Mouse (Mus musculus): ENCODE measurements around the gene Iffo2.
A peak's percentile ranks its signal among the peaks of the same experiment; 100 is the strongest.

Gene Iffo2

DNA sequence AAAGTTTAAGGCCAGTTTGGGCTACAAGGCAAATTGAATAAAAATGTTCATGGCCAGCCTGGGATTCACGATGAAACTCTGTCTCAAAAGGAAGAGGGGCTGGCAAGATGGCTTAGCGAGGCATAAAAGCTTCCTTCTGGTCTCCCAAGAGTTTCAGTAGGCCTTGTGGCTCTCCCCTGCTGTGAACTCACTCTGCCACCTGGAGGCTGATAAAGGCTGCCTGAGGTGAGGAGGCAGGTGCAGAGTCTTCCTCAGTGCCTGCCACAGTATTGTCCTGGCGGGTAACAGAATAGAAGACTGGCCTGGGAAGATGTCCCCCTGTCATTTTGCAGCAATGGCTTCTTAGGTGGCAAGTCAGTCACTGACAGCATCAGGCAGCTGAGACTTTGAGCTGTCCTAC is 52.6 kb downstream of the Iffo2 start:
- no peak for DNase-seq

DNA sequence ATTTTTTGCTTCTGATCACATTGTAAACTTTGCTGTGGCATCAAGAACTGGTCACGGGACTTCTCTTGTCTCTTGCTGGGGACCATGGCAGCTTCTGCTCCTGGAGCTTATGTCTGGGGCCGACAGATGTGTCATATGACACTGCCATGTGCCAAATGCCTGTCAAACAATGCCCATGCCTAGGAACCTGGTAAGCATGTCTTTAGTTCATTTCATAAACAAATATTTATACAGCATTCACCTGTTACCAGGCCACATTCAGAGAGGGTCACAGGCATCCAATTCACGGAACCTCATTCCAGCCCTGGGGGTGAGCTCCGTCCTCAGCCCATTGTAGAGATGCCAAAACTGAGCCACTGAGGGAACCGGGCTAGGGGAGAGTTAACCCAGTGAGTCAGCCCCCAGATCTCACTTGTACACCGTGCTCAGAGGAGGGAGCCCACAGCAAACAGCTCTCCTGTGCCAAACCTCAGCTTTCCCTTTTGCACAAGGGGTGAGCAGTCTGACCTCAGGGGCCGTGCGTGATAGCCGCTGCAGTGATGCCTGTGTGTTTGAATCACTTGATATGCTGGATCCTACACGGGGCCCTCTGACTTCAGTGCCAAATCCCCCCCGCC is 53.4 kb downstream of the Iffo2 start:
- DNase-seq = no peak

- no peak for DNase-seq
These were observed 54.4 kb downstream of the Iffo2 start for GRCm38 (mm10) chr4:139584704-139585103.

- DNase-seq = no peak
These were observed 55.4 kb downstream of the Iffo2 start for GRCm38 (mm10) chr4:139585713-139586112.

GRCm38 (mm10) chr4:139587370-139587769 is 57.0 kb downstream of the Iffo2 start:
- DNase-seq = no peak

GRCm38 (mm10) chr4:139587773-139588172 is 57.4 kb downstream of the Iffo2 start:
- no peak for DNase-seq

GRCm38 (mm10) chr4:139589351-139590027 is 59.1 kb downstream of the Iffo2 start:
- DNase-seq = no peak

DNA sequence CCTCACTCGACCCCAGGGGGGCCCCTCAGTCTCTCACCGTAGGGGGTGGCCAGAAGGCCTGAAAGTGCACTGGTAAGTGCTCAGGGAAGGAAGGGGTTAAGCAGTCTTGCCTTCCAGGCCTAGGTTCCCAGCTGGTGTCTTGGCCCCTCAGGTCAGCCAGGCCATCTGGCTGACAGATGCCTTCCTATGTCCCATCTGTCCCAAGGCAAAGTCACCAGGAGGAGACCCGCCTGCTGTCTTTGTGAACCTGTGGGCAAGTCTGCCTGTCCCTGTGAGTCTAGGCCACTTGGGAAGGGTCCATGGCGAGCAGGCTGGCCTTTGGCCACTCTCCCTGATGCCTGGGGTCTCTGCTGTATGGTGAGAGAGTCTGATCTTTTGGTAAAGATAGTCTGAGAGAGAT is 60.1 kb downstream of the Iffo2 start:
- no peak for DNase-seq

DNA sequence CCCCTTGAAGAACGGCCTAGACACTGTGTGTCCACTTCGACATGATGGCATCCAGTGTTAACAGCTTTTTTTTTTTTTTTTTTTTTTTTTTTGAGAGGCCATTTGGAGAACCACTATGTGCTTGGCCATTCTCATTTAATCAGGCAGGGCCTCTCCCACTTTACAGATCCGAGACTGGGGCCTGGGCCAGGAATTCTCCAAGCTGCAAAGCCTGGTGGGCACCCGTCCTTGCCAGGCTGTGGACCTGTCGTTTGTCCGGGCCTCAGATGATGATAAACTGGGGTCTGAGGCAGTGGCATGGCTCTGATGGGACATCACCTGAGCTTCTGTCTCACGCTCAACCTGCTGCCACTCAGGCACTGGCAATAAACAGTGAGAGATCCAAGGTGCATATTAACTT is 62.5 kb downstream of the Iffo2 start:
- DNase-seq = no peak

GRCm38 (mm10) chr4:139593383-139593782 is 63.0 kb downstream of the Iffo2 start:
- DNase-seq = no peak

DNA sequence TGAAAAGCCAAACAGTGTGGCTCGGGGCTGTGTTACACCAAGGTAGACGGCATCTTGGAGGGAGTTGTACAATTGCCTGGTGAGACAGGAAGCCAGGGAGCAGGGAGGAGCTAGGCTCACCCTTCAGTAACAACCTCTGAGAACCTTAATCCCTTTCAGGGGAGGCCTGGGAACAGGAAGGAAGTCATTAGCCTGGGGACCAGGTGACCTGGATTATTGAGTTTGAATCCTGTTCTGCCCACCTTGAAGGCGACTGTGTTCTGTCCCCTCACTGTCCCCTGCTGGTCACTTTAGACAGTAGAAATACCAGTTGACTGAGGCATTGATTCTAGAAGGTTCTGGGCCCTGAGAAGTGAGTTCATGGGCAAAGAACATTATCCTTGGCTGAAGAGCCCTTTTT is 63.7 kb downstream of the Iffo2 start:
- DNase-seq = no peak

GRCm38 (mm10) chr4:139596715-139597114 is 66.4 kb downstream of the Iffo2 start:
- no peak for DNase-seq

DNA sequence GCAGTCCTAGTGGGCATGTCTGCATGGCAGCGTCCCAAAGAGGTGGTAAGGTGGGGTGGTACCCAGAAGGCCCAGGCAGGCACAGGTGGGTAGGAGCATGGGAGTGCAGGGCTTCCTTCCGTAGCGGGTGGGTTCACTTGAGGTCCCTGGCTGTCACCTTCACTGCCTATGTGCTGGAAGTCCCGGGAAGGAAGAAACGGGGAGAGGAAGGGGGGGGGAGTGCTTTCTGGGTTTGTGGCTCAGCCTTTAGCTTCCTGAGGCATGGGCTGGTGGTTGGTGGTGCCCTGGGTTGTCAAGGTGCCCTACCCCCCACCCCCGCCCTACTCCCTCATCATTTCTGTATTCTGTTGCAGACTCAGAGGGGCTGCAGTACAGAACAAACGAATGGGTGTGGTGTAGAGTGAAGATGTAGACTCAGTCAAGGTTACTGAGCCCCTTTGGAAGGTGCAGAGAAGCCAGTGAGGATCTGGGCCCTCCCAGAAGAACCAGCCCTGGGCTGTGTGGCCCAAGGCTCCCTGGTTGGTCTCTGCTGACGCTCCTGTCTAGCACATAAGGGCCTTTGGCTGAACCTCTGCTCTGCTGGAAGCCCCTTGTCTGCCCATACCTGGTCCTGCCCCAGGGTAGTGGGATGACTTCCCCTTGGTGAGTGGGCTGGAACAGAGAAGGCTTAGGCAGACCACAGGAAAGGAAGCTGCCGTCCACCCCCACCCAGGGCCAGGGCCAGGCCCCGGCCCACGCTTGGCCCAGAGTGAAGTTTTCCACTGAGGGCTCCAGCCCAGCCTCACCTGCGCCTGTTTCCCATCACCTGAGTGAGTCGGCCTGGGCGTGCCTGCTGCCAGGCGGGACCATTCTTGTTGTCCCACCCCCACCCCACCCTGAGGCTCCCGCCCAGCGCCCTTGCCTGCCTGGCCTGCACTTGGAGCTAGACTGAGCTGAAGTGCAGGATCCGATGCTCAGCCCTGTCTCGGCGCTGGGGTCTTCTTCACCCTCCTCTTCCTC is 67.2 kb downstream of the Iffo2 start:
- no peak for DNase-seq

- no peak for DNase-seq
These were observed 68.0 kb downstream of the Iffo2 start for GRCm38 (mm10) chr4:139598356-139598755.

GRCm38 (mm10) chr4:139598950-139599518 is 68.7 kb downstream of the Iffo2 start:
- peak; percentile 47 for DNase-seq

DNA sequence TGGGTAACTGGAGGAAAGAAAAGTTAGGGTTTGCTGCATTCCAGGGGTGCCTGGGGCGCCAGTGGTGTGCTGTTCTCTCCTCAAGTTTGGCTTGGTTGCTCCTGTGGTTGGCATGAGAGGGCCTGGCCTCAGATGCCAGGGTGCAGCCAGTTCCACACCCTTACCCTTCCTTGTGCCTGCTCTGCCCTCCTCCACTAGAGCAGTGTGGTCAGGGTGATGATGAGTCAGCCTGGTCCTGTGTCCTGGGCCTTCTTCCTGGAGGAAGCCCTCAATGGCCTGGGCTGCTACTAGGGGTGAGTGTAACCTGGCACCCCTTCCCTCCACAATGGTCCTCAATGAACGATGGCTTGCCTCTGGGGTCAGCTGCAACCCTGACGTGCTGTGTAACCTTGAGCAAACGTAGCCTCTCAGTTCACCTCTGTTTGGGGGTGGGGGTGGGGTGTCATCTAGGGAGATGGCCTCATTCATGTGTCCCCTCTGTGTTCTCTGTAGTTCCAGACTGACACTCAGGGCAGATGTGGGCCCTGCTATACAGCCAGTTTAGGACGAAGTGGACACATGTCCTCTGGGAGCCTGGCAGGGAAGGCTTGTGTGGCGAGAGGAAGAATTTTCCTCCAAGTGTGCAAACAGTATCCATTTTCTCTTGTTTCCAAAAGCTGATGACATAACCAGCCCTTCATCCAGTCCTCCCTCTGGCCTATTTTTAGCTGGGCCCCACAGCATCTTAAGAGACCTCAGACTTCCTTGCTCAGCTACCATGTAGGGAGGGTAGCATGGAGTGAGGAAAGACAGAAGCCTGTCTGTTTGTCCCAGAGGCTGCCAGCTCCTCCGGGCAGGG is 71.4 kb downstream of the Iffo2 start:
- no peak for DNase-seq

- DNase-seq = no peak
These were observed 72.3 kb downstream of the Iffo2 start, which contains the start of gene Gm21969 for GRCm38 (mm10) chr4:139602357-139603244. Gm21969 (plus strand) TSS chr4:139603186.

DNA sequence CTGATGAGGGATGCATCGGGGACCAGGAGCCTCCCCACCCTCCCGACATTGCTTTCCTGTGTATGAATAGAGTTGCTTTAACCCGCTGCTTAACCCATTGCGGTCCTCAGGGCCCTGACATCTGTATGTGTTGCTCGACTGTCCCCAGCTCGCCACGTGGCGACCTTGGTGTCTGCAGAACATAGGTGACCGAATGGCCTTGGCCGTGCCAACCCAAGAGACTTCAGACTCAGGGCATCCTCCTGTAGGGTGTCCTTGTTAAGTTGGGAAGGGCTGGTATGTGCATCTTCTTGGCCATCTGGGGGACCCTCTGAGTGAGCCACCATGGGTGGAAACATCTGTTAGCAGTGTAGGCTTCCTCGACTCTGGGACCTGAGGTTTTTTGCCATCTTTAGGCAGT is 74.9 kb downstream of the Iffo2 start:
- DNase-seq = no peak

- DNase-seq = no peak
These were observed 76.4 kb downstream of the Iffo2 start for GRCm38 (mm10) chr4:139606732-139607131.

GRCm38 (mm10) chr4:139608975-139609374 is 78.6 kb downstream of the Iffo2 start:
- no peak for DNase-seq

DNA sequence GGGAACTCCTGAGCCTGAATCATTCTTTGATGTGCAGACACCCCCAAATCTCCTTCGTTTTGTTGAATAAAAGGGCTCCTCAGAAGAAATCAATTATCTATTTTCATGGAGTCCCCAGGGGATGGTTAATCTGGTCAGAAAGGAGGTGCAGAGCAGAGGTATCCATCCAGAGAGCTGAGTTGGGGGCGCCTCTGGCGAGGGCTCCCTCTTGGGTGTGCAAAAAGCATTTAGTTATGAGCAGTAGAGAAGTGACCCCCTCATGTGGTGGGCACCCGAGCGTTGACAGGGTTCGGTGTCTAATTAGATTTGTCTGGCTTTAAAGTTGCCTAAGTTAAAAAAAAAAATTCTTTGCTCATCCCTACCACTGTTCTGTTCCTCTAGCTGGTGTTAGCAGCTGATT is 80.6 kb downstream of the Iffo2 start:
- DNase-seq = no peak
